Mouse (Mus musculus): Measurements from ENCODE around the gene Tac4. TPM values are rescaled to one million over a fixed set of nuclear protein-coding genes. Genes with fewer than 3 reads are reported as not detected.

Gene Tac4
- polyA plus RNA-seq, 1 experiment from 2014 or later: 0.21 TPM

DNA sequence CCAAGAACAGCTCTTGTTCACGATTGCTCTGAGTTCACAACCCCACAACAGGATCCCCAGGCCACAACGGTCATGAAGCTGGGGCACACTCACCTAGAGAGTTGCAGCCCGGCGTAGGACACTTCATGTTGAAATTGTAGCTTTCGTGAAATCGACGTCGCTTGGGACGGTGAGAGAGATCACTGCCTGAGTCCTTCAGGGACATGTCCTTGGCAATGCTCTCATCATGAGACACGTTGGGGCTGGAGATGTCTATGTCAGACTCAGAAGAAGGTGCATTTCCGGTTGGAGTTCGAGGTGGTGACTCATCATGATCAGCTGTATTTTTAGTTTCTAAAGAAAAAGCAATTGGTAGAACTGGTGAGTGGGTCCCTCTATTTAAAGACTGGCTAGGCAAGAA, 38.6 kb downstream of the Tac4 start:
- H3K27ac ChIP-seq (ENCODE audit: low read depth, low read length): no peak overlapping the region
- H3K9ac ChIP-seq (replicated peaks; ENCODE audit: low read depth, low read length): no peak overlapping the region
- no peaks in the 10 kb centered on the region for H3K9me3 ChIP-seq (ENCODE audit: control insufficient read depth, low read length)
- no peak overlapping the region for H3K4me3 ChIP-seq (ENCODE audit: low read depth, low read length)
- ATAC-seq (ENCODE audit: low read depth): no peak
- 95% methylated on average over 12 of the region's 12 CpGs for WGBS
- H3K27me3 ChIP-seq (ENCODE audit: control insufficient read depth, insufficient read depth, low read length): no peaks in the 10 kb centered on the region
- H3K4me2 ChIP-seq (ENCODE audit: low read depth, low read length): no peak overlapping the region
- no peaks in the 10 kb centered on the region for H3K4me1 ChIP-seq (ENCODE audit: control insufficient read depth, insufficient read depth, low read length)
- peaks cover 18% of the 10 kb centered on the region for H3K36me3 ChIP-seq (ENCODE audit: control insufficient read depth, insufficient read depth, low read length)

GRCm38 (mm10) chr11:95301772-95302171, 40.4 kb downstream of the Tac4 start:
- Histone ChIP-seq H3K36me3 (ENCODE audit: control insufficient read depth, insufficient read depth, low read length) (peaks cover 18% of the 10 kb centered on the region), H3K9me3 (ENCODE audit: control insufficient read depth, low read length) (no peaks in the 10 kb centered on the region), H3K27ac (ENCODE audit: low read depth, low read length) (no peak overlapping the region), H3K4me1 (ENCODE audit: control insufficient read depth, insufficient read depth, low read length) (no peaks in the 10 kb centered on the region), H3K9ac (replicated peaks; ENCODE audit: low read depth, low read length) (no peak overlapping the region), H3K4me3 (ENCODE audit: low read depth, low read length) (no peak overlapping the region), H3K27me3 (ENCODE audit: control insufficient read depth, insufficient read depth, low read length) (no peaks in the 10 kb centered on the region), H3K4me2 (ENCODE audit: low read depth, low read length) (no peak overlapping the region)
- ATAC-seq (ENCODE audit: low read depth): no peak
- 50% methylated on average over 3 of the region's 3 CpGs for WGBS

DNA sequence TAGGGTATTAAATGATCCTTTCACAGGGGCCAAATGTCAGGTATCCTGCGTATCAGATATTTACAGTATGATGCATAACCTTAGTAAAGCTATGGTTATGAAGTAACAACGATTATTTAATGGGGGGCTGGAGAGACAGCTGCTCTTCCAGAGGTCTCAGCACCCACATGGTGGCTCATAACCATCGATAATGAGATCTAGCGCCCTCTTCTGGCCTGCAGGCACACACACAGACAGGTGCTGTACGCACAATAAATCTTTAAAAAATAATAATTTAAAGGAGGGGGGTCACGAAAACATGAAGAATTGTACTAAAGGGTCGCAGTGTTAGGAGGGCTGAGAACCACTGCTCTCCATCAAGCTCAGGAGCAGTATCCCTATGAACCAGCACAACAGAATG, 44.3 kb downstream of the Tac4 start:
- Histone ChIP-seq H3K36me3 (ENCODE audit: control insufficient read depth, insufficient read depth, low read length) (peaks cover 18% of the 10 kb centered on the region), H3K27me3 (ENCODE audit: control insufficient read depth, insufficient read depth, low read length) (no peaks in the 10 kb centered on the region), H3K9me3 (ENCODE audit: control insufficient read depth, low read length) (no peaks in the 10 kb centered on the region), H3K4me3 (ENCODE audit: low read depth, low read length) (no peak overlapping the region), H3K4me1 (ENCODE audit: control insufficient read depth, insufficient read depth, low read length) (no peaks in the 10 kb centered on the region), H3K9ac (replicated peaks; ENCODE audit: low read depth, low read length) (no peak overlapping the region), H3K4me2 (ENCODE audit: low read depth, low read length) (no peak overlapping the region), H3K27ac (ENCODE audit: low read depth, low read length) (no peak overlapping the region)
- 91% methylated on average over 7 of the region's 7 CpGs for WGBS
- no peak for ATAC-seq (ENCODE audit: low read depth)

- no peak overlapping the region for H3K4me2 ChIP-seq (ENCODE audit: low read depth, low read length)
- no peaks in the 10 kb centered on the region for H3K9me3 ChIP-seq (ENCODE audit: control insufficient read depth, low read length)
- no peaks in the 10 kb centered on the region for H3K27me3 ChIP-seq (ENCODE audit: control insufficient read depth, insufficient read depth, low read length)
- no peak for ATAC-seq (ENCODE audit: low read depth)
- H3K4me1 ChIP-seq (ENCODE audit: control insufficient read depth, insufficient read depth, low read length): peaks cover 7% of the 10 kb centered on the region; the same call in 1 of the 2 replicates
- peaks cover 4% of the 10 kb centered on the region for H3K36me3 ChIP-seq (ENCODE audit: control insufficient read depth, insufficient read depth, low read length)
- H3K27ac ChIP-seq (ENCODE audit: low read depth, low read length): no peak overlapping the region
- WGBS: 83% methylated on average over 8 of the region's 8 CpGs
- no peak overlapping the region for H3K9ac ChIP-seq (replicated peaks; ENCODE audit: low read depth, low read length)
- no peak overlapping the region for H3K4me3 ChIP-seq (ENCODE audit: low read depth, low read length)
Measured at GRCm38 (mm10) chr11:95307526-95307925, 46.2 kb downstream of the Tac4 start.

- peak overlapping the region; percentile 50 for H3K4me2 ChIP-seq (ENCODE audit: low read depth, low read length)
- H3K9ac ChIP-seq (replicated peaks; ENCODE audit: low read depth, low read length): peak overlapping the region; percentile 86
- WGBS: 0% methylated on average over 37 of the region's 37 CpGs
- H3K4me3 ChIP-seq (ENCODE audit: low read depth, low read length): peak overlapping the region; percentile 72
- H3K27me3 ChIP-seq (ENCODE audit: control insufficient read depth, insufficient read depth, low read length): no peaks in the 10 kb centered on the region
- no peaks in the 10 kb centered on the region for H3K36me3 ChIP-seq (ENCODE audit: control insufficient read depth, insufficient read depth, low read length)
- peaks cover 7% of the 10 kb centered on the region; the same call in 1 of the 2 replicates for H3K4me1 ChIP-seq (ENCODE audit: control insufficient read depth, insufficient read depth, low read length)
- ATAC-seq (ENCODE audit: low read depth): peak; percentile 95
- no peaks in the 10 kb centered on the region for H3K9me3 ChIP-seq (ENCODE audit: control insufficient read depth, low read length)
- H3K27ac ChIP-seq (ENCODE audit: low read depth, low read length): peak overlapping the region; percentile 93
Measured at GRCm38 (mm10) chr11:95309510-95310006, 48.2 kb downstream of the Tac4 start.

- under 1% methylated on average over 42 of the region's 42 CpGs for WGBS
- Histone ChIP-seq H3K36me3 (ENCODE audit: control insufficient read depth, insufficient read depth, low read length) (no peaks in the 10 kb centered on the region), H3K4me2 (ENCODE audit: low read depth, low read length) (peak within 1 kb of the TSS; percentile 70), H3K27ac (ENCODE audit: low read depth, low read length) (peak within 1 kb of the TSS; percentile 93), H3K9ac (replicated peaks; ENCODE audit: low read depth, low read length) (peak within 1 kb of the TSS; percentile 86), H3K9me3 (ENCODE audit: control insufficient read depth, low read length) (no peaks in the 10 kb centered on the region), H3K4me1 (ENCODE audit: control insufficient read depth, insufficient read depth, low read length) (peaks cover 7% of the 10 kb centered on the region; the same call in 1 of the 2 replicates), H3K27me3 (ENCODE audit: control insufficient read depth, insufficient read depth, low read length) (no peaks in the 10 kb centered on the region), H3K4me3 (ENCODE audit: low read depth, low read length) (peak within 1 kb of the TSS; percentile 72)
- ATAC-seq (ENCODE audit: low read depth): peak; percentile 94
Measured at GRCm38 (mm10) chr11:95310007-95310647, 48.8 kb downstream of the Tac4 start, which contains the start of gene Kat7. Kat7 (minus strand) TSS chr11:95310246.

DNA sequence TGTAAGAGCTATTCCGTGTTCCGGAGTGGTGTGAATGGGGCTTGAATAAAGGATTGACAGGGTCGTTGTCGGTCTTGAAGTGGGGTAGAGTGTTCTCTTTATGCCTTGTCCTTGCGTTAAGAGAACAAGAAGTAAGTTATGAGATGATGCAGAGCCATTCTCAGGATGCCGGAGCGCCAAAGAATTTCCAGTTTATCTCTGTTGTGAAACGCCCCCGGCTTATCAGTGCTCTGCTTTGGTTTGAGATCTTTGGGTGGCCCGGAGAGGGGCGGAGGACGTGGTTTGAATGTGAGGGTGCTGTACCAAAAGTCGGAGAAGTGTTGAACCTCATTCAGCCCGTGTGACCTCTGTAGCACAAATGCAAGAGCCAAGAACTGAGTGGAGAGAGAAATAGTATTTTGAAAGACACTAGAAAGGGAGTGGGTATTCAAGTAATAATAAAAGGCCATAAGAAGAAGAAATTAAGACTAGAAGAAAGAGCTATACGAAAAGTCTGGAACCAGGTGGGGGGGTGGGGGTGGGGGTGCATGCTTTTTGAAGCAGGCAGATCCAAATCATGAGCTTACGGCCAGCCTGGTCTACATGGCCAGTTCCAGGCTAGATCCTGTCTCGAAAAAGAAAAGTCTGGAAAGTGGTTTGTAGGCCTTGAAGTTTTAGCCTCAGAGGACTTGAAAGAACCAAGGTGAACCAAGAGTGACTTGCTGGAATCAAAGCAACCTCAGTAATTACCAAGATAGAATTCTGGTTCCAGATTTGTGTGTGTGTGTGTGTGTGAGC, 49.5 kb downstream of the Tac4 start:
- ATAC-seq (ENCODE audit: low read depth): peak; percentile 1; the same call in 1 of the 2 replicates
- Histone ChIP-seq H3K9me3 (ENCODE audit: control insufficient read depth, low read length) (no peaks in the 10 kb centered on the region), H3K36me3 (ENCODE audit: control insufficient read depth, insufficient read depth, low read length) (no peaks in the 10 kb centered on the region), H3K4me2 (ENCODE audit: low read depth, low read length) (peak overlapping the region; percentile 70), H3K4me1 (ENCODE audit: control insufficient read depth, insufficient read depth, low read length) (peaks cover 7% of the 10 kb centered on the region; the same call in 1 of the 2 replicates), H3K9ac (replicated peaks; ENCODE audit: low read depth, low read length) (peak overlapping the region; percentile 55), H3K4me3 (ENCODE audit: low read depth, low read length) (peak overlapping the region; percentile 72), H3K27me3 (ENCODE audit: control insufficient read depth, insufficient read depth, low read length) (no peaks in the 10 kb centered on the region), H3K27ac (ENCODE audit: low read depth, low read length) (peak overlapping the region; percentile 74)
- 6% methylated on average over 17 of the region's 17 CpGs for WGBS

GRCm38 (mm10) chr11:95311425-95311807, 50.1 kb downstream of the Tac4 start:
- Histone ChIP-seq H3K4me2 (ENCODE audit: low read depth, low read length) (peak overlapping the region; percentile 70), H3K27ac (ENCODE audit: low read depth, low read length) (no peak overlapping the region), H3K4me1 (ENCODE audit: control insufficient read depth, insufficient read depth, low read length) (peaks cover 7% of the 10 kb centered on the region; the same call in 1 of the 2 replicates), H3K27me3 (ENCODE audit: control insufficient read depth, insufficient read depth, low read length) (no peaks in the 10 kb centered on the region), H3K4me3 (ENCODE audit: low read depth, low read length) (peak overlapping the region; percentile 72; the same call in 1 of the 2 replicates), H3K36me3 (ENCODE audit: control insufficient read depth, insufficient read depth, low read length) (no peaks in the 10 kb centered on the region), H3K9me3 (ENCODE audit: control insufficient read depth, low read length) (no peaks in the 10 kb centered on the region), H3K9ac (replicated peaks; ENCODE audit: low read depth, low read length) (no peak overlapping the region)
- ATAC-seq (ENCODE audit: low read depth): no peak
- 29% methylated on average over 5 of the region's 5 CpGs for WGBS

Measured in neural tube, embryonic 14.5 days (tissue).